Mouse (Mus musculus): ENCODE measurements around the gene Zfp324.

The Zfp324 gene

GRCm38 (mm10) chr7:13009143-13010004, 43.7 kb downstream of the Zfp324 start:
- peak; percentile 89 for DNase-seq (ENCODE audit: low read depth)

DNA sequence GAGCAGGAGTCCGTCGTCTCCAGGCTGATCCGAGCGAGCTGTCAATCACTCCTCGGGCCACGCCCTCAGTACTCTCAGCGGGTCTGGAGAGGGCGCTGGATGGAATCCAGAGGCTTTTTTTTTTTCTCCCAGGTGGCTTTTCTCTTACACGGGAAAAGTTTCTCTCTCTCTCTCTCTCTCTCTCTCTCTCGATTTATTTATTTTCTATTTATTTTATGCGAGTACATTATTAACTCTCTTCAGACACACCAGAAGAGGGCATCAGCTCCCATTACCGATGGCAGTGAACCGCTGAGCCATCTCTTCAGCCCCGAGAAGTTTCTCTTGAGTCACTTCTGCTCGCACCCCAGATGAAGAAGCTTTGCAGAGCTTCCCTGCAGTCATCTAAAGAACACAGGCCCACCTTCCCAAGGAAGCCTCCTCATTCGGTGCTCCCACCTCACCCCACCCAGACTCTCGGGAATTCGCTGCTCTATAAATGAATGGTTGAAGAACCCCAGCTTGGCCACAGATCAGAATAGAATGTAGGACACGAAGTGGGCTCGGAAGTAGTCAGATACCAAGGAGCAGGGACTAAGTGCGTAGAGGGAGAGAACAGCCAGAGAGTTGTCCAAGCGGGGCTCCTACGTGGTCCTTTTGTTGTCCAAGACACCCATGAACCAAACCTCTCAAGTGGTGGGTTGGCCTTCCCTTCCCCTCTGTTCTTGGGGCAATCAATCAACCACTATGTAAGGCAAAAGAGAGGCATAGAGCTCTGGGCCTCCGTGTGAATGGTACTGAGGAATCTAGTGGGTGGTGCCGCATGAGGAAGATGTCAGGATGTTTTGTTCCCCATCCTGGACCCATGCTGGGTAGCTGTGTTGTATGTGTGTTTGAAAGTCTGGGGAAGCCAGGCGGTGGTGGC, 44.6 kb downstream of the Zfp324 start, which contains the start of gene Zbtb45:
TSS of gene Zbtb45 (minus strand) at position 30 of the 904 bp plus-strand sequence.
- DNase-seq (ENCODE audit: low read depth), result no peak

DNA sequence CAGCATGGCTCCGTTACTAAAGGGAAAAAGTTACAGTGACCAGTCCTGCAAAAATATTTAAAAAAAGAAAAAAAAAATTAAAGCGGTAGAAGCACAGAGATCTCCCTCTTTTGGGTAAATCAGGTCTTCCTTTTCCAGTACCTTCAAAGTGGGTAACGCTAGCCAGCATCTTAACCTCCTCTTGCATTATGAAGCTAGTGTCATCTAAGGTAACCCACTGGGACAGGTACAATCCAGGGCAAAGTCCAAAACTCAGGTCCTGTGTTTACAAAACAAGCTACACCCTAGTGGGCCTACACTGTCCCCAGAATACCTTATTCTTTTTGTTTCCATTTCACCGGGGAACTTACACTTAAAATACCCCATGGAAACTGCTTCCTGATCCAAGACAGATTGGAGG, 48.0 kb downstream of the Zfp324 start:
- DNase-seq (ENCODE audit: low read depth), result no peak

DNA sequence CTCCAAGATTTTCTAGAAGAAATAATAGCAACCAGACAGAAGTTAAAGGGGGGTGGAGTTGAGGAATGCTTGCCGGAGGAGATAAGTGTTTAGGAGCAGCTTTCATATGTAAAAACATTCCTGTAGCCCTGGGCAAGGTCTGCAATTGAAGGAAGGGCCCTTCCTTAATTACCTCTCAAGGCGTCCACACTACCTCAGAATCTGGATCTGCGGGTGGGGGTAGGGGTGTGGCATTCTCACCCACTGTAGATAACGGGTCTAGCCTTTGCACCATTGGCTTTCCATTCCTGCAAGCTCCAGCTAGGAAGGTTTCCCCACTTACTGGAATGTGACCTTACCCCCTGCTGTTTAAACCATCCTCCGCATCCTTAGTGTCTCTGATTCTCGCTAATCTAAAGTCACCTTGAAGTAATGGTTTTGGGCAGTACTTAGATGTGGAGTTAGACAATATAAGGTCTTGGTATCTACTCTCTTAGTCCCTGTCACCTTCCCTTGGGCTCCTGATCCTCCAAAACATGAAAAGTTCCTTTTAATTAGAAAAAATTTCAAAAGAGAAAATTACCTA, 48.7 kb downstream of the Zfp324 start:
- no peak for DNase-seq (ENCODE audit: low read depth)

GRCm38 (mm10) chr7:13015217-13015616, 49.6 kb downstream of the Zfp324 start:
- DNase-seq (ENCODE audit: low read depth), result no peak

DNA sequence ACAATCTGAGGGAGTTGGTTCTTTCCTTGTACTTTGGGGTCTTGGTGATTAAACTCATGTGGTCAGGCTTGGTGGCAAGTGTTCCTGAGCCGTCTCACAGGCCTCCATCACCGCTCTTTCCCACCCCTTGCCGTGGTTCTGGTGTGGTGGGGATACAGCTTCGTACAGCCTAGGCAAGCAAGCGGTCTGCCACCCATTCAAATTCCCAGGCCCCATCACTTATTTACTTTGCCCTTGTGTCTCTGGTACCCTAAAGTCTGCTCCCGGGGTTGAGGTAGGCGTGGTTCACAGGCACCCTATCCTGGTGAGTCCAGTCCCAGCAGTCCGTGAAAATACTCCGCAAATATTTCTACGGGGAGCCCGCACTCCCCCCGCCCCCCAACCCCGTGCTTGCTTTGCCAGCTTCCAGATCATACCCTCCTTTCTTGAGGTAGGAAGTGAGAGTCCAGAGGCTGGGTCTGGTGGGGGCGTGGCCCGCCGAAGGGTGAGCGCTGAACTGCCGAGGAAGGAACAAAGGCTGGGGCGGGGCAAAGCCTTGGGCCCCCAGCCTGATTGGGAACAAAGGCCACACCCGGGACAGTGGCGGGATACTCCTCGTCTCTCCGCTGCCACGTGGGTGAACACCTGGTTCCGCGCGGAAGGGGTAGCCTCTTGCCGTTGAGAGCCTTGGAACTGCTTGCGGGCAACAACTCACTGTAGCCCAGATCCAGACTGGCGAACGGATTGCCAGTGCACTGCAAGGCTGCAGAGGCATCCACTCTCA, 57.3 kb downstream of the Zfp324 start:
- DNase-seq (ENCODE audit: low read depth), result peak; percentile 81
